In the genomic region with DNA sequence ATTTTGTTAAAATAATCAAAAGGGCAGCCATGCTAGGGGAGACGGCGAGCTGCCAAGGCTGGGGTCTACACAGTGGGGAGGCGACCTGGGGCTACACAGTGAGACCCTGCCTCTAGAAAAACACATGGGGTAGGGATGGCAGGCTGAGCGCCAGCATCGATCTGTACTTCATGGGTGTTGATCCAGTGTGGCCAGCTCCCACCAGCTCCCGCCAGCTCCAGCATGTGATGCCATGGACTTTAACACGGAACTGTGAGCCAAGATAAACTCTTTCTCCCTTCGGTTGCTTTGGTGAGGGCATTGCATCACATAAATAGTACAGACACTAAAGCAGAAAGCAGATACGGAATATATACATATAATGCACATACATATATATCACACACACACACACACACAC, we compare ENCODE assay signal across 15 mouse cellular contexts.
"Had no signal": no experiment of that assay in that cellular context is flagged by ENCODE, and none has a peak within 500 bp of the region (broad histone marks: within the 10 kb centered on the region; RNA-seq: fewer than 3 reads in every experiment).

No protein-coding gene starts in this region.

- H3K27ac ChIP-seq: hindbrain, embryonic 15.5 days; kidney, postnatal 0 days; layer of hippocampus, adult 2 months; limb, embryonic 13.5 days; liver, embryonic 14.5 days; midbrain, embryonic 10.5 days; neural tube, embryonic 15.5 days had no signal

- H3K4me3 ChIP-seq: hindbrain, embryonic 15.5 days; layer of hippocampus, adult 2 months; limb, embryonic 13.5 days; midbrain, embryonic 10.5 days; myocyte; neural tube, embryonic 15.5 days had no signal

- H3K4me2 ChIP-seq: hindbrain, embryonic 15.5 days; limb, embryonic 13.5 days; lung, embryonic 14.5 days; neural tube, embryonic 15.5 days had no signal

- H3K36me3 ChIP-seq: hindbrain, embryonic 15.5 days; limb, embryonic 13.5 days; midbrain, embryonic 10.5 days; neural tube, embryonic 15.5 days had no signal

- H3K27me3 ChIP-seq: hindbrain, embryonic 15.5 days; limb, embryonic 13.5 days; neural tube, embryonic 15.5 days had no signal

- DNase-seq: lung, embryonic 14.5 days; lung, postnatal 10 days; lung, postnatal 4 days; midbrain, embryonic 14.5 days; right cerebral cortex, adult 18-20 months; thymus, adult 18-20 months; thymus, postnatal 14 days had no signal

- H3K9ac ChIP-seq: hindbrain, embryonic 15.5 days; limb, embryonic 13.5 days; liver, embryonic 14.5 days; lung, embryonic 14.5 days; neural tube, embryonic 15.5 days had no signal

- H3K9me3 ChIP-seq: hindbrain, embryonic 15.5 days; limb, embryonic 13.5 days; midbrain, embryonic 10.5 days; neural tube, embryonic 15.5 days had no signal

- H3K4me1 ChIP-seq: hindbrain, embryonic 15.5 days; midbrain, embryonic 10.5 days; neural tube, embryonic 15.5 days had no signal
